In genomic region chr6:25418820-25419219, GRCm38 (mm10) we compare ENCODE assay signal across 28 mouse cellular contexts.
"Had no signal": no experiment of that assay in that cellular context is flagged by ENCODE, and none has a peak within 500 bp of the region (broad histone marks: within the 10 kb centered on the region; RNA-seq: fewer than 3 reads in every experiment).

No protein-coding gene starts in this region.

- DNase-seq: cerebellum, adult 2 months; cerebellum, adult 8-10 months; cerebellum, adult 9-10 months; cerebellum, adult 9-11 months; cerebellum, postnatal 10 days; cerebellum, postnatal 14 days; cerebellum, postnatal 25 days; cerebellum, postnatal 36 days; embryo, embryonic 11 days; forebrain, postnatal 0 days; gastrocnemius, adult 2 months; gastrocnemius, postnatal 10 days; gastrocnemius, postnatal 14 days; gastrocnemius, postnatal 25 days; gastrocnemius, postnatal 36 days; heart, adult 11 months; heart, adult 18-20 months had no signal

- H3K9ac ChIP-seq: embryonic facial prominence, embryonic 12.5 days; embryonic facial prominence, embryonic 13.5 days; embryonic facial prominence, embryonic 15.5 days; forebrain, embryonic 12.5 days; forebrain, embryonic 13.5 days; forebrain, embryonic 15.5 days; forebrain, postnatal 0 days had no signal

- H3K36me3 ChIP-seq: embryonic facial prominence, embryonic 10.5 days; embryonic facial prominence, embryonic 12.5 days; embryonic facial prominence, embryonic 13.5 days; embryonic facial prominence, embryonic 15.5 days; forebrain, embryonic 10.5 days; forebrain, embryonic 12.5 days; forebrain, embryonic 15.5 days had no signal

- ATAC-seq: forebrain, embryonic 13.5 days; forebrain, embryonic 14.5 days; forebrain, embryonic 15.5 days; forebrain, embryonic 16.5 days; forebrain, postnatal 0 days had no signal

- H3K9me3 ChIP-seq: embryonic facial prominence, embryonic 10.5 days; embryonic facial prominence, embryonic 12.5 days; embryonic facial prominence, embryonic 13.5 days; embryonic facial prominence, embryonic 15.5 days; forebrain, embryonic 10.5 days; forebrain, embryonic 12.5 days; forebrain, embryonic 13.5 days; forebrain, embryonic 15.5 days had no signal

- H3K27ac ChIP-seq: embryonic facial prominence, embryonic 10.5 days; embryonic facial prominence, embryonic 12.5 days; embryonic facial prominence, embryonic 13.5 days; embryonic facial prominence, embryonic 15.5 days; forebrain, embryonic 10.5 days; forebrain, embryonic 12.5 days; forebrain, embryonic 13.5 days; forebrain, embryonic 15.5 days; gastrocnemius, adult 2 months had no signal

- H3K4me1 ChIP-seq: embryonic facial prominence, embryonic 10.5 days; embryonic facial prominence, embryonic 12.5 days; embryonic facial prominence, embryonic 13.5 days; embryonic facial prominence, embryonic 15.5 days; forebrain, embryonic 10.5 days; forebrain, embryonic 12.5 days; forebrain, embryonic 13.5 days; forebrain, embryonic 15.5 days had no signal

- H3K4me2 ChIP-seq: embryonic facial prominence, embryonic 12.5 days; embryonic facial prominence, embryonic 13.5 days; embryonic facial prominence, embryonic 15.5 days; forebrain, embryonic 12.5 days; forebrain, embryonic 13.5 days; forebrain, embryonic 15.5 days had no signal

- H3K4me3 ChIP-seq: embryonic facial prominence, embryonic 10.5 days; embryonic facial prominence, embryonic 12.5 days; embryonic facial prominence, embryonic 13.5 days; embryonic facial prominence, embryonic 15.5 days; erythroblast, embryonic 14.5 days; forebrain, embryonic 10.5 days; forebrain, embryonic 12.5 days; forebrain, embryonic 13.5 days; forebrain, embryonic 15.5 days; gastrocnemius, adult 2 months had no signal

- H3K27me3 ChIP-seq: embryonic facial prominence, embryonic 12.5 days; embryonic facial prominence, embryonic 13.5 days; embryonic facial prominence, embryonic 15.5 days; forebrain, embryonic 12.5 days; forebrain, embryonic 13.5 days; forebrain, embryonic 15.5 days had no signal
